Mouse (Mus musculus) cerebellum, adult 2 months (tissue): ENCODE measurements around the gene Zfp3.

Experiments
- CTCF ChIP-seq: fragments of 200-500 bp; IDR thresholded peaks from 2 replicates; pipeline ENCODE4 v1.5.1; 2011; ENCODE audit warnings: low read depth, mild to moderate bottlenecking, control low read depth, low read length, moderate library complexity, borderline replicate concordance; ENCODE audit not compliant: insufficient read depth
- POLR2A ChIP-seq: fragments of 200-500 bp; IDR thresholded peaks from 2 replicates; pipeline ENCODE4 v1.6.1; 2011; ENCODE audit warnings: low read length, control low read depth, borderline replicate concordance; ENCODE audit not compliant: insufficient read depth

- TF ChIP-seq CTCF (no peak), POLR2A (no peak)
Observed at GRCm38 (mm10) chr11:70787052-70787451, 23.0 kb downstream of the Zfp3 start.
